ENCODE assay signal across 8 mouse cellular contexts in the genomic region with DNA sequence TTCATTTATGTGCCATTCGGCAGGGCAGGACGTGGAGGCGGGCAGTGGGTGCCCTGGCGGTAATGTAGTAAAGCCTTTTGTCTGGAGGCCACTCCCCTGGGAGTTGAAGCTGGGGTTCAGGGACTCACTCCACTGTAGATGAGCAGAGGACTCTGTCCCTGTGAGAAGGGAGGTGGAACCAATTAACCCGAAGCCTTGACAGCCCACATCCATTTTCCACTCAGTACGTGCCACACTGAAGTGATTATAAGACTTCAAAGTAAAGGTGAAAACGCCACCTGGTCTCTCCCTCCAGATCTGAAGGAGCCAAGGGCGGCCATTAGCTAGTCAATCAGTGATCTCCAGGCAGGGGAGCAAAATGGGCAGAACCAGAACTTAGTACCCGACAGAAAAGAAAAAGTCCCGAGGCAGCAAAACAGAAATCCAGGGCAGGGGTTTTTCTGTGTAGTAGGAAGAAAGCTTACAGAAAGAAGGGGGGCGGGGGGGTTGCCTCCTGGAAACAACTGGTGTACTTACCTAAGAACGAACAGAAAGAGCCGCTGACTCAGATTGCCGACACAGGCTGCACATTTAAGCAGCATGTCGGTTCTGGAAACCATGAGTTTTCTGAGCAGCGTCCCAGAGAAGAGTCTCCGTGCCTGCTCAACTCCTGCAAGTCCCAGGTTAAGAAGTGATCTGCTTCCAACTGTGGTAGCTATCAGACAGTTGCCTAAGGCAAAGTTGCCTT. TPM values are rescaled to one million over a fixed set of nuclear protein-coding genes. Genes with fewer than 3 reads are reported as not detected.
DNase-seq lines count a peak whose midpoint lies in the region; ATAC-seq and TF ChIP-seq lines count a peak whose summit lies in the region.

Slc11a2 (minus strand) TSS at position 677 of the 727 bp plus-strand sequence.

- no peak for TF ChIP-seq CTCF in spleen, adult 2 months (IDR thresholded peaks at IDR 0.05; ENCODE audit: extremely low read depth, insufficient read depth, insufficient read length, insufficient replicate concordance)

- H3K9me3 ChIP-seq in erythroblast, embryonic 14.5 days (ENCODE audit: control insufficient read depth, low read length): peaks cover 2% of the 10 kb centered on the region; the same call in 1 of the 2 replicates

- WGBS in spleen, adult 2 months: 26% methylated on average over 17 of the region's 17 CpGs

- TF ChIP-seq POLR2A in spleen, adult 2 months (IDR thresholded peaks at IDR 0.05; ENCODE audit: low read depth, low read length): no peak

- H3K4me3 ChIP-seq in spleen, adult 2 months (ENCODE audit: extremely low read depth, insufficient read depth, insufficient read length): peak within 1 kb of the TSS; percentile 42
- H3K4me3 ChIP-seq in erythroblast, embryonic 14.5 days (replicated peaks): peak within 1 kb of the TSS; percentile 93

- H3K4me1 ChIP-seq in spleen, adult 2 months (ENCODE audit: control insufficient read depth, insufficient read depth, insufficient read length): peaks cover 10% of the 10 kb centered on the region; the same call in 1 of the 2 replicates
- peaks cover 43% of the 10 kb centered on the region for H3K4me1 ChIP-seq in erythroblast, embryonic 14.5 days (ENCODE audit: control insufficient read depth)

- 0 out of 2 replicates have a peak, but pooled peaks cover 2% of the 10 kb centered on the region for H3K27me3 ChIP-seq in spleen, adult 2 months (ENCODE audit: control insufficient read depth, insufficient read depth, low read length)
- peaks cover 45% of the 10 kb centered on the region for H3K27me3 ChIP-seq in erythroblast, embryonic 14.5 days (ENCODE audit: control insufficient read depth)

- H3K36me3 ChIP-seq in spleen, adult 2 months (ENCODE audit: control insufficient read depth, insufficient read depth, low read length): no peaks in the 10 kb centered on the region
- H3K36me3 ChIP-seq in erythroblast, embryonic 14.5 days (ENCODE audit: control insufficient read depth): peaks cover 16% of the 10 kb centered on the region

- intact Hi-C loops in heart, postnatal 25 days (cut with DNase I): loop anchor here (5.0 kb wide), 1 partner anchor 33 kb away; no protein-coding TSS in a partner anchor

- ATAC-seq in megakaryocyte progenitor cell, adult 5-6 weeks (replicated peaks; ENCODE audit: poor library complexity): no peak

- H3K27ac ChIP-seq in spleen, adult 2 months (ENCODE audit: insufficient read depth, low read length): no peak within 1 kb of the TSS

- no peak for DNase-seq in spleen, adult 2 months (ENCODE audit: low read depth in 1 of 2, low spot score in 2 of 2)
- no peak for DNase-seq in spleen, postnatal 4 days (ENCODE audit: low spot score in 2 of 2)
- DNase-seq in heart, postnatal 25 days (ENCODE audit: low spot score): no peak
- peak; percentile 53 to 72 for DNase-seq in kidney, postnatal 4 days
- no peak for DNase-seq in right cerebral cortex, postnatal 14 days
- DNase-seq in Muller cell, postnatal 12 days (ENCODE audit: inconsistent ontology term): no peak

RNA-seq across cellular contexts. Expression of gene Slc11a2, which starts in this region (rescaled TPM):
- 24.9 and 27.4 TPM in 2 replicates for polyA plus RNA-seq in spleen, adult 2 months (2012; rRNA removed)
- 1.8 and 2.7 TPM in 2 replicates for polyA plus RNA-seq in erythroblast, embryonic 14.5 days (2012)
- 10 to 100 TPM; 52.6 to 56.9 TPM for total RNA-seq in heart, postnatal 25 days (2021)
- total RNA-seq in megakaryocyte progenitor cell, adult 5-6 weeks (2015): 8.2 and 12.0 TPM in 2 replicates
- total RNA-seq in megakaryocyte progenitor cell, adult 5-6 weeks (2017): 11.0 and 14.6 TPM in 2 replicates

Comparison
In these comparisons a context has a peak if more than half of its experiments do, and no peak if none do; other contexts are left out.
1. DNase-seq: peak in kidney, postnatal 4 days (2 of 2); none in spleen, adult 2 months (0 of 2), spleen, postnatal 4 days (0 of 2), heart, postnatal 25 days (single experiment), right cerebral cortex, postnatal 14 days (single experiment) and Muller cell, postnatal 12 days (single experiment).